Mouse (Mus musculus): ENCODE measurements around the gene Bnipl. TPM values are rescaled to one million over a fixed set of nuclear protein-coding genes. Genes with fewer than 3 reads are reported as not detected.

Gene Bnipl
- polyA plus RNA-seq, 1 experiment from 2014 or later = not detected

DNA sequence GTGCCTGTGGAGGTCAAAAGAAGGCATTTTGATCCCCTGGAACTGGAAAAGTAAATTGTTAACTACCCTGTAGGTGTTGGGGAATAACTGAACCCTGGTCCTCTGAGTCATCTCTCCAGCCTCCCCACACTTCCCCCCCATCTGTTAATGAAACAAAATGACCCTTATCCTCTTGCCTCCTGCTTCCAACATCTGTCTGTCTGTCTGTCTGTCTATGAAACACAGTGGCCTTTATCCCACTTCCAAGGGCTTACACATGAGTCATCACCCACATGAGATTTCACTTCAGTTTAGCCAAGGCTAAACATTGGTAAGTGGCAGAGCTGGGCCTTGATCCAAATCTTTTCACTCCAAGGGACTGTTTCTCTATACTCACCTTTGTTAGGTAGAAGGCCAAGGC is 16.9 kb upstream of the Bnipl start:
- Histone ChIP-seq H3K4me1 (replicated peaks; ENCODE audit: control insufficient read depth, insufficient read depth, low read length) (no peaks in the 10 kb centered on the region), H3K9me3 (ENCODE audit: control insufficient read depth) (no peaks in the 10 kb centered on the region), H3K4me2 (replicated peaks; ENCODE audit: low read depth) (no peak overlapping the region), H3K9ac (ENCODE audit: low read depth, low read length) (no peak overlapping the region), H3K36me3 (ENCODE audit: control insufficient read depth, insufficient read depth) (peaks cover 20% of the 10 kb centered on the region), H3K4me3 (ENCODE audit: low read depth, low read length) (no peak overlapping the region), H3K27me3 (replicated peaks; ENCODE audit: control insufficient read depth, insufficient read depth, low read length) (no peaks in the 10 kb centered on the region), H3K27ac (ENCODE audit: low read depth, low read length) (0 out of 2 replicates have a peak overlapping the region, but pooled peaks have one; percentile 35)
- no peak for TF ChIP-seq CTCF (IDR thresholded peaks at IDR 0.05; ENCODE audit: low read depth)
- ATAC-seq = peak; percentile 23; the same call in 1 of the 2 replicates

DNA sequence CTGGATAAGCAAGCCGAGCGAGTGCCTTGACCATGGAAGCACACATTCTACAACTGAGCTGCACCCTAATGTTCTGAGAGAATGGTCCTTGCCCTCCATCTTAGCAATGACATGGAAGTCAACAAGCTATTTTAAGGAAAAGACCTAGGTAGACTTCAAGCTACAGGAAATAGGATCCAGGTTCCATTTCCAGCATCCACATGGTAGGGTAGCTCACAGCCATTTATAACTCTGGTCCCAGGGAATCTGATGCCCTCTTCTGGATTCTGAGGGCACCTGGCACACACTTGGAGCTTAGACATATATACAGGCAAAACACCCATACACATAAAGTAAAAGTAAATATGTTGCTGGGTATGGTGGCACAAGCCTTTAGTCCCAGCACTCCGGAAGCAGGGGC is 15.1 kb upstream of the Bnipl start:
- Histone ChIP-seq H3K4me3 (ENCODE audit: low read depth, low read length) (no peak overlapping the region), H3K9me3 (ENCODE audit: control insufficient read depth) (no peaks in the 10 kb centered on the region), H3K36me3 (ENCODE audit: control insufficient read depth, insufficient read depth) (peaks cover 26% of the 10 kb centered on the region), H3K4me1 (replicated peaks; ENCODE audit: control insufficient read depth, insufficient read depth, low read length) (no peaks in the 10 kb centered on the region), H3K27ac (ENCODE audit: low read depth, low read length) (no peak overlapping the region), H3K27me3 (replicated peaks; ENCODE audit: control insufficient read depth, insufficient read depth, low read length) (no peaks in the 10 kb centered on the region), H3K4me2 (replicated peaks; ENCODE audit: low read depth) (no peak overlapping the region), H3K9ac (ENCODE audit: low read depth, low read length) (no peak overlapping the region)
- 92% methylated on average over 3 of the region's 3 CpGs for WGBS
- ATAC-seq = no peak
- no peak for TF ChIP-seq CTCF (IDR thresholded peaks at IDR 0.05; ENCODE audit: low read depth)

DNA sequence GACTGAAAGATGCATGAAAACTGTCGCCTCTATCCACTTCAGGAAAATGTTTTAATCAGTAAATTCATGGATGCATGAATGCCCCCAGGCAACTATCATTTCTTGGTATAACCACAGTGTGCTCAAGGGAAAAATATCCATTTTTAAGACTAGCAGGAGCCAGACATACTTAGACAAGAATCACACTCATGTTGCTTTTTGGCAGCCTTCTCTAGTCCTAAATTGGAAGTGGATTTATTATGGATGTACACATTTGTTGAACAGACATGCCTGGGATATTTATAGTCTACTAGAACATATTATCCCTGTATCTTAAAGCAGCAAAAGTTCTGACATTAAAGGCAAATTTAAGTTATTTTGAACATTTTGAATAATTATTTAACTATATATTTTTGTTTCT is 13.7 kb upstream of the Bnipl start:
- Histone ChIP-seq H3K27ac (ENCODE audit: low read depth, low read length) (no peak overlapping the region), H3K27me3 (replicated peaks; ENCODE audit: control insufficient read depth, insufficient read depth, low read length) (no peaks in the 10 kb centered on the region), H3K36me3 (ENCODE audit: control insufficient read depth, insufficient read depth) (peaks cover 29% of the 10 kb centered on the region), H3K4me1 (replicated peaks; ENCODE audit: control insufficient read depth, insufficient read depth, low read length) (no peaks in the 10 kb centered on the region), H3K4me2 (replicated peaks; ENCODE audit: low read depth) (no peak overlapping the region), H3K9ac (ENCODE audit: low read depth, low read length) (no peak overlapping the region), H3K4me3 (ENCODE audit: low read depth, low read length) (no peak overlapping the region), H3K9me3 (ENCODE audit: control insufficient read depth) (no peaks in the 10 kb centered on the region)
- 84% methylated on average over 1 of the region's 1 CpGs for WGBS
- ATAC-seq = no peak
- no peak for TF ChIP-seq CTCF (IDR thresholded peaks at IDR 0.05; ENCODE audit: low read depth)

DNA sequence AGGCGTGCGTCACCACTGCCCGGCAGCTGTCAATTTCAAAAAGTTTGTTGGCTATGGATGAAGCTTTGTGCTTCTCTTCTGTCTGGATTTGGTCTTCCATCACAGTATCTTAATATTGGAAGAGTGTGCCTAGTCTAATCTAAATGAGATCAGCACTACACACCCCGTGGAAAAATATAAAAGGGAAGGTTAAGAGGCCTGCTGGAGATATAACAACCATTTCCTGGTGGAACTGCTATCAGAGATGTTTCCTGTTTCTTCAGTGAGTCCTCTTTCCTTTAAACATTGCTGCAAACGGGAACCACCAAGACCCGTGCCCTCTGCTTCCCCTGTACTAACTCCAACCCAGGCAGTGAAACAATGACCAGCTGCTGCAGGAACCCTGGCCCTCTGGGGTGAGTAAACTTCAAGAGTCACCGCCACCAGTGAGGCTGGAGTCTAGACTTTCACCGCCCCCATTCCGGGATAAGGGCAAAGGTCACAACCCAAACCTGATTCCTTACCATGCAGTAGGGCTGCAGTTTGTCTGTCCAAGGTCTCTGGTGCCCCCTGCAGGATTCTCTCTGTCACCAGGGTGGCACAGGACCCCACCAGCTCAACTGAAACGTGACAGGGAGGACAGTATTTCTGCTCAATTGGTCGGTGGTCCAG is 12.2 kb upstream of the Bnipl start:
- peak overlapping the region; percentile 30 for H3K27ac ChIP-seq (ENCODE audit: low read depth, low read length)
- 38% methylated on average over 11 of the region's 11 CpGs for WGBS
- no peaks in the 10 kb centered on the region for H3K27me3 ChIP-seq (replicated peaks; ENCODE audit: control insufficient read depth, insufficient read depth, low read length)
- TF ChIP-seq CTCF (IDR thresholded peaks at IDR 0.05; ENCODE audit: low read depth) = peak; percentile 91
- H3K4me3 ChIP-seq (ENCODE audit: low read depth, low read length) = no peak overlapping the region
- H3K9ac ChIP-seq (ENCODE audit: low read depth, low read length) = no peak overlapping the region
- no peaks in the 10 kb centered on the region for H3K9me3 ChIP-seq (ENCODE audit: control insufficient read depth)
- peak overlapping the region; percentile 51 for H3K4me2 ChIP-seq (replicated peaks; ENCODE audit: low read depth)
- H3K36me3 ChIP-seq (ENCODE audit: control insufficient read depth, insufficient read depth) = peaks cover 37% of the 10 kb centered on the region
- ATAC-seq = peak; percentile 84
- H3K4me1 ChIP-seq (replicated peaks; ENCODE audit: control insufficient read depth, insufficient read depth, low read length) = no peaks in the 10 kb centered on the region

DNA sequence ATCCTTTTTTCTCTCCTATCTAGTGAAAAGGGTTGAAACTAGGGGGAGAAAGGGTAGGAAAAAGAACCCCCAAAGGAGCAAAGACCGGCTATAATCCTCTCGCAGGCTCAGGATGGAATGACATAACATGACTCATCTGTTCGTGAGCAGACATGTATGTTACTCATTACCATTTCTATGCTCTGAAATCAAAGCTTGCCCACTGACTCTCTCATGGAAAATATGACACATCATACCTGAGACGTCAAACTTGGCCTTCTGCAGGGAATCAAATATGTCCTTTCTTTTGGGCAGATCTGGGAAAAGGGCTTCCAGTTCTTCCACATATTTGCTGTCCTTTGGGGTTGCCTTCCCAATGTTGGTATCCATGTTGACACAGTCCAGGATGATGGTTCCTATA is 11.0 kb upstream of the Bnipl start:
- Histone ChIP-seq H3K9ac (ENCODE audit: low read depth, low read length) (no peak overlapping the region), H3K9me3 (ENCODE audit: control insufficient read depth) (no peaks in the 10 kb centered on the region), H3K27me3 (replicated peaks; ENCODE audit: control insufficient read depth, insufficient read depth, low read length) (no peaks in the 10 kb centered on the region), H3K4me1 (replicated peaks; ENCODE audit: control insufficient read depth, insufficient read depth, low read length) (no peaks in the 10 kb centered on the region), H3K4me2 (replicated peaks; ENCODE audit: low read depth) (no peak overlapping the region), H3K36me3 (ENCODE audit: control insufficient read depth, insufficient read depth) (peaks cover 43% of the 10 kb centered on the region), H3K27ac (ENCODE audit: low read depth, low read length) (no peak overlapping the region), H3K4me3 (ENCODE audit: low read depth, low read length) (no peak overlapping the region)
- no peak for ATAC-seq
- 91% methylated on average over 4 of the region's 4 CpGs for WGBS
- TF ChIP-seq CTCF (IDR thresholded peaks at IDR 0.05; ENCODE audit: low read depth) = no peak

DNA sequence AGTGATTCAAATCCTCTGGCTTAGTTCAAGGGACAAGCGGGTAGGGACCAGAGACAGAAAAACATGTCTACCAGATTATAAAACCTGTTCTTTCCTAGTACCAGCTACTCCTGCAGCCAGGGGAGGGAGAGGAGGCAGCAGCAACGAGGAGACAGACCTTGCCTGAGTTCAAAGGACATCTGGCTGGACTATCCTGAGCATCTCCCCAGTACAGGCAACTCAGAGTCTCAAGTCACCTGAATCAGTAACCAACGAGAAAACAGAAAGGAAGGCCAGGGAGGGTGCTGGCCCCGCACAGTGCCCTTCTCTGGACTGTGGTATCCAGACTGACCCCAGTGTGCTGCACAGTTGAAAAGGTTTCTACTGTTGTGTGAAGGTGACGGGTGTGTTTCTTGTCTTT is 5.9 kb upstream of the Bnipl start:
- no peak for TF ChIP-seq CTCF (IDR thresholded peaks at IDR 0.05; ENCODE audit: low read depth)

More for the DNA sequence above, 5.9 kb upstream of the Bnipl start:
- H3K27me3 ChIP-seq (replicated peaks; ENCODE audit: control insufficient read depth, insufficient read depth, low read length) = no peaks in the 10 kb centered on the region
- no peak overlapping the region for H3K27ac ChIP-seq (ENCODE audit: low read depth, low read length)
- no peak overlapping the region for H3K4me3 ChIP-seq (ENCODE audit: low read depth, low read length)
- no peak overlapping the region for H3K4me2 ChIP-seq (replicated peaks; ENCODE audit: low read depth)
- no peak overlapping the region for H3K9ac ChIP-seq (ENCODE audit: low read depth, low read length)
- H3K9me3 ChIP-seq (ENCODE audit: control insufficient read depth) = no peaks in the 10 kb centered on the region
- ATAC-seq = no peak
- 80% methylated on average over 5 of the region's 5 CpGs for WGBS
- H3K36me3 ChIP-seq (ENCODE audit: control insufficient read depth, insufficient read depth) = peaks cover 63% of the 10 kb centered on the region
- no peaks in the 10 kb centered on the region for H3K4me1 ChIP-seq (replicated peaks; ENCODE audit: control insufficient read depth, insufficient read depth, low read length)
